Mouse (Mus musculus): ENCODE measurements around the gene Xlr3a.
"Not testable (repeated sequence)": the region's sequence is repeated elsewhere in the genome, so short reads cannot be mapped to it uniquely, and the experiment has no call there.

The Xlr3a gene

GRCm38 (mm10) chrX:73096941-73097508 is at the start of gene Xlr3a:
TSS of gene Xlr3a (minus strand) at chrX:73097095.
- not testable (repeated sequence) for DNase-seq

DNA sequence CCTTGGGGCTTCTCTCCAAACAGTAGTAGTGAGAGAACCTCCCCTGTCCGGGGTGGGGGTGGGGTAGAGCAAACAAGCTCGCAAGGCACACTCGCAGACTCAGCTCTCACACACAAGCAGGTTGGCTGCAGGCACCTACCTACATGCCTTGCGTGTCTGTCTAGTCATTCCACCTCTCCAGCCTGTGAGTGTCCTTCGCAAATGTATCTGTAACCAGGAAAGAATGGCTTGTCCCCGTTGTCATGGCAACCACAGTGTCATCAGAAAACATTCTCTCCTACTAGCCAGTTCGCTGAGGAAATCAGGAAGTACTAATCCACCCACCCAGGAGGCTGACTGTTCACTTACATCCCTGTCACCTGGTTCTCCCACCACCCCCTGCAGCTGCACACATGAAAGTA is 46.3 kb upstream of the Xlr3a start:
- DNase-seq: not testable (repeated sequence)

GRCm38 (mm10) chrX:73122859-73123829 is 26.2 kb upstream of the Xlr3a start:
- not testable (repeated sequence) for DNase-seq

DNA sequence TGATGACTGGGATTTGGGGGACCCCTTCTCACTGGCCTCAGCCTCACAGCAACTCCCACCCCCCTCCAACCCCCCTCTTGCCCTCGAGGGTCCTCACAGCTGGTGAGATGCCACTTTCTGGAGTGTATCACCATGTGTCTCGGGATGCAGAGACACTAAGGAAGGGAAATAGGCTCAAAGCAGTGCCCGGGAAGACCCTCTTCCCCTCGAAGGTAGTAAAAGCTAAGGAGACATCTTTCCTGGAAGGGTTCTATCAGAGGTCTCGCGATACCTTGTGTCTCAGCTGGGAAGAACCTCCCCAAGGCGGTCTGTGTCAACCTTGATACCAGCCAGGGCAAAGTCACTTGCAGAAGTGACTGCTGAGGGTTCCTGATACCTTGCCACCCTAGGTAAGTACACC is 19.9 kb upstream of the Xlr3a start, which contains the start of gene Gm14685:
Gene Gm14685 (plus strand): TSS at position 301 of the 400 bp plus-strand sequence.
- DNase-seq: not testable (repeated sequence)

DNA sequence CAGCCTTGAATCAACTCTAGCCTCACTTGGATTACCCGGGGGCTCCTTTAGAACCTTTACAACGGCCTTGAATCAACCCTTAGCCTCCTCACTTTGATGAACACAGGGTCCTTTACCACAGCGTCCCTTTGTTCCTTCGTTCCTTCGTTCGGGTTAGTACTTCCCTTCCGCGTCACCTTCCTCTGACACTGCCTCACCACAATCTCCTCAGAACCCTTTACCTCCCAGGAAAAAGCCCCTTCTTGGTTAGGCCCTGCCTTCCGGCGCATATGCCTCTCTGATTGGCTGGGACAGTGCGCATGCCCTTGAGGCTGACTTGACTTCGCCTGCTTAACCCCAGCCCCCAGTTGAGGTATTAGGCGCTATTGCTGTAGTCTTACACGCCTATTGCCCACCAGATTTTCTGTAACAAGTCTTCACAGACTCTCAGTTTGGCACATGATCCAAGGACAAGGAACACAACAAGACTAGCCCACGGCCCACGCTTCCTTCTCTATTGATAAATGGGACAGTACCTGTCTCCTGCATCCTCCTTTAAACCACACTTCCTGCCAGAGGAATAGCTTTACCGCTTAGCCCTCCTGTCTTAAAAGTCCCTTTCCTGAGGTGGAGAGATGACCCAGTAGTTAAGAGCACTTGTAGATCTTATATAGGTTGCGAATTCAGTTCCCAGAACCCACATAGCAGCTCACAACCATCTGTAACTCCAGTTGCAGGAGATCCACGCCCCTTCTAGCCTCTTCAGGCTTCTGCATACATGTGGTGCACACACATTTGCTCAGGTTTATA is 14.4 kb downstream of the Xlr3a start, which contains the start of gene Xlr4a:
Gene Xlr4a (minus strand): TSS at position 212 of the 789 bp plus-strand sequence.
- peak; percentile 9 to 32 for DNase-seq

DNA sequence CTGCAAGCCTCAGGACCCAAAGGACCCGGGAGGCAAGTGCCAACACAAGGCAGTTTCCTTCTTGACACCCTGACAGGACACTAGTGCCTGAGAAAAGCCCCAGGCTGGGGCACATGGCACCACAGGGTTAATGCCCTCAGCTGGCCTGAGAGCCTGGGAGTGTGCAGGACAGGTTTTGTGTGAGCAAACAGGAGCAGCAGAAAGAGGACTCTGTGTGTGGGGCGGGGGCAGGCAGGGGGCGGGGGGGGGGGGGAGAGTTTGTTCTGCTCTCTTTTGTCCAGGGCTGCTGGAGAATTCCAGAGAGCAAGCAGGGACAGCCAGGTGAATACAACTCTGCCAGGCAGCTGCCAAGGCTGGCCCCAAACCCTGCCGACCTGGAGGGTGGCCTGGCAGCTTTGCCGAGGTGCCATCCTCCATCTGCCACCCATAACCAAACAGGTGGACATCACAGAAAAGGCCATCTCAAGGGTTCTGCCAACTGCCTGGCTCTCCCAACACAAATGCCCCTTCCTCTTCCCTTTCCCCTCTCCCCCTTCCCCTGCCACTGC is 30.1 kb downstream of the Xlr3a start:
- not testable (repeated sequence) for DNase-seq

DNA sequence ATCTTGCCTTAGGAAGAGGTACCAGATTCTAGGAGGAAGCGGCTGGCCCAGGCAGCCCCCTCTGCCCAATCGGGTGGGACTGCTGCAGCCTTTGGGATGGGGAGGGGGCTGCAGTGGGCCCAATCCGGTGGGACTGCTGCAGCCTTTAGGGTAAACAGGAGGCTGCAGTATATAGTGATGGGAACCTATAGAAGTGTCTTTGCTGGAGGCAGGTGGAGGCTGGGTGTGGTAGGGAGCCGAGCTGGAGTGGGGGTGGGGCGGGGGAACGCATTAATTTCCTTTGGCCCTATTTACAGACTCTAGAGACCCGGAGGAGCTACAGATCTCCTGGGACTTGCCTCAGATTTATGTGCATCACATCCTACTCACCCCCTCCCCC is 32.5 kb downstream of the Xlr3a start, which contains the start of gene Pnma3:
Gene Pnma3 (plus strand): TSS at position 373 of the 379 bp plus-strand sequence.
- DNase-seq: no peak

GRCm38 (mm10) chrX:73063512-73064414 is 33.1 kb downstream of the Xlr3a start:
- no peak for DNase-seq

GRCm38 (mm10) chrX:73062323-73062722 is 34.6 kb downstream of the Xlr3a start:
- DNase-seq: no peak

DNA sequence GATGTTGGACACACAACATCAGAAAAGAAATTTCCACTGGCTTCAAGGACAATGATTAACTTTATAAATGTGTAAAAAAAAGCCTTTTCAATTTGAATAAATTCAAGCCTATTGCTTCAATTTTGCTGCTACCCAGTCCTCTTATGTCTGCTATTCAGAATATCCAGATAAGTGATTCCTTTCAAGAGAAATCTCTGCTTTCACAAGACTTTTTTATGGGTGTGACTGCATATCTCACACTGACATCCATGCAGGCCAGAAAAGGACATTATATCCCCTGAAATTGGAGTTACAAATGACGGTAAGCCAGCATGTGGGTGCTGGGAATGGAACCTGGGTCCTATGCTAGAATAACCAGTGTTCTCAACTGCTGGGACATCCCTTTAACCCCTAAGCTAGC is 35.4 kb downstream of the Xlr3a start:
- DNase-seq: no peak

- peak; percentile 64 to 75 for DNase-seq
These were observed 42.9 kb downstream of the Xlr3a start for GRCm38 (mm10) chrX:73053860-73054563.

GRCm38 (mm10) chrX:73039666-73040065 is 57.2 kb downstream of the Xlr3a start:
- no peak for DNase-seq

- DNase-seq: no peak
These were observed 58.1 kb downstream of the Xlr3a start for GRCm38 (mm10) chrX:73038831-73039230.

DNA sequence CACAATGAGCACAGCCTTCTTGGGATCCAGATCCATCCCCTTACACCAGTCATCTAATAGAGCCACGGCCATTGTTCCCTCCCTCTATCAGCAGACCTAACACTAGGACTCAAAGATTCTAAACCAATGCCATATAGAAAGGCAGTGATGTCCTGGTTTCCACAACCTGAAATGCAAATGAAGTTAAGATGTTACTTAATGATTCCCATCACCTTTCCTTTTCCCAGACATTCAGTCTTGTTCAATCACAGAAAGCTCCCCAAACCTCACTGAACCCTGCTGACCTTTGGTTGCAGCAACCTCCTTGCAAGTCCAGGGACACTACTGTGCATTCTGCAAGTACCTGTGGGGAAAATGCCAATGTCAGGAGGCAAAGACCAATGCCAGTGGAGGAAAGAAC is 59.9 kb downstream of the Xlr3a start, which contains the start of gene Pnma5:
Gene Pnma5 (minus strand): TSS at position 101 of the 400 bp plus-strand sequence.
- DNase-seq: no peak

Measured in thymus, adult 18-20 months (tissue).